Mouse (Mus musculus) gastrocnemius, postnatal 10 days (tissue): ENCODE results near the gene Lsm12. TPM values are rescaled to one million over a fixed set of nuclear protein-coding genes. Genes with fewer than 3 reads are reported as not detected.

Experiments used
- DNase-seq: peaks from one replicate; pipeline ENCODE4 v3.0.0; 2021; ENCODE audit warnings: mixed read lengths
- total RNA-seq, 2 experiments: library from RNA; stranded (reverse); gene quantifications; 2 replicates each; pipeline ENCODE4 v1.2.3; 2021

Lsm12 gene
- total RNA-seq, 2 experiments from 2014 or later, result 83.1 to 84.4 TPM

- DNase-seq, result peak; percentile 16
Observed at GRCm38 (mm10) chr11:102216886-102217240, 31.8 kb upstream of the Lsm12 start.

- peak; percentile 62 for DNase-seq
Observed at GRCm38 (mm10) chr11:102216056-102216885, 31.2 kb upstream of the Lsm12 start.

- peak; percentile 8 for DNase-seq
Observed at GRCm38 (mm10) chr11:102215511-102215910, 30.4 kb upstream of the Lsm12 start.

GRCm38 (mm10) chr11:102214430-102215156, 29.5 kb upstream of the Lsm12 start:
- DNase-seq, result peak; percentile 41

- peak; percentile 58 for DNase-seq
Observed at GRCm38 (mm10) chr11:102211936-102212341, 26.8 kb upstream of the Lsm12 start.

GRCm38 (mm10) chr11:102211011-102211410, 25.9 kb upstream of the Lsm12 start:
- peak; percentile 2 for DNase-seq

GRCm38 (mm10) chr11:102210185-102210584, 25.1 kb upstream of the Lsm12 start:
- DNase-seq, result peak; percentile 2

GRCm38 (mm10) chr11:102209742-102210141, 24.6 kb upstream of the Lsm12 start:
- DNase-seq, result peak; percentile 26

GRCm38 (mm10) chr11:102208846-102209245, 23.8 kb upstream of the Lsm12 start:
- DNase-seq, result no peak

- peak; percentile 24 for DNase-seq
Observed at GRCm38 (mm10) chr11:102207825-102208777, 23.0 kb upstream of the Lsm12 start.

GRCm38 (mm10) chr11:102206481-102206880, 21.4 kb upstream of the Lsm12 start:
- DNase-seq, result peak; percentile 7

GRCm38 (mm10) chr11:102201408-102201821, 16.3 kb upstream of the Lsm12 start:
- DNase-seq, result peak; percentile 8

GRCm38 (mm10) chr11:102199856-102200255, 14.8 kb upstream of the Lsm12 start:
- DNase-seq, result peak; percentile 25

- DNase-seq, result no peak
Observed at GRCm38 (mm10) chr11:102198245-102198644, 13.1 kb upstream of the Lsm12 start.

- no peak for DNase-seq
Observed at GRCm38 (mm10) chr11:102196018-102196797, 11.1 kb upstream of the Lsm12 start.

GRCm38 (mm10) chr11:102193657-102194440, 8.8 kb upstream of the Lsm12 start:
- DNase-seq, result no peak

- no peak for DNase-seq
Observed at GRCm38 (mm10) chr11:102190848-102191247, 5.8 kb upstream of the Lsm12 start.

GRCm38 (mm10) chr11:102189461-102190436, 4.7 kb upstream of the Lsm12 start, which contains the start of gene G6pc3:
Gene G6pc3, plus strand, starts transcription at chr11:102189620.
- DNase-seq, result peak; percentile 83

GRCm38 (mm10) chr11:102188980-102189379, 3.9 kb upstream of the Lsm12 start:
- DNase-seq, result no peak
